Mouse (Mus musculus) olfactory bulb, adult 2 months (tissue): Measurements from ENCODE around the gene Snhg11. TPM values are rescaled to one million over a fixed set of nuclear protein-coding genes. Genes with fewer than 3 reads are reported as not detected.
A peak's percentile ranks its signal among the peaks of the same experiment; 100 is the strongest.

Experiments
- H3K27ac ChIP-seq: fragments of 200-500 bp; 2 replicates; pipeline ENCODE4 v1.5.1; 2012; ENCODE audit warnings: low read depth, low read length; ENCODE audit not compliant: insufficient read depth
- H3K4me1 ChIP-seq: fragments of 200-500 bp; 2 replicates; pipeline ENCODE4 v1.6.1; 2012; ENCODE audit warnings: low read length; ENCODE audit not compliant: control insufficient read depth, insufficient read depth
- H3K4me3 ChIP-seq: fragments of 200-500 bp; 2 replicates; pipeline ENCODE4 v1.5.1; 2012; ENCODE audit warnings: mild to moderate bottlenecking, low read depth, low read length, moderate library complexity; ENCODE audit not compliant: insufficient read depth
- CTCF ChIP-seq: fragments of 200-500 bp; IDR thresholded peaks from 2 replicates; pipeline ENCODE4 v1.5.1; 2012; ENCODE audit warnings: low read depth, mild to moderate bottlenecking, low read length, moderate library complexity; ENCODE audit not compliant: insufficient read depth
- POLR2A ChIP-seq: fragments of 200-500 bp; IDR thresholded peaks from 2 replicates; pipeline ENCODE4 v1.6.1; 2012; ENCODE audit warnings: mild to moderate bottlenecking, low read depth, low read length, moderate library complexity; ENCODE audit not compliant: insufficient read depth
- WGBS: fragments of 180-500 bp; shearing (Covaris S2); methylation state at CpG from one replicate; pipeline ENCODE4 v1.1.7; 2018; 5-methylcytosine and 5-hydroxymethylcytosine counted together
- polyA plus RNA-seq: library from polyadenylated mRNA; stranded (reverse); fragments of >200 nt; gene quantifications from 2 replicates; pipeline ENCODE4 v1.2.4, GENCODE M21; 2012; ENCODE audit warnings: low replicate concordance; ENCODE audit not compliant: missing spikeins, insufficient read depth, insufficient read length

The Snhg11 gene
- polyA plus RNA-seq = 293 and 768 TPM in 2 replicates

- Histone ChIP-seq H3K4me1 (peaks cover 12% of the 10 kb centered on the region), H3K4me3 (peak within 1 kb of the TSS; percentile 58), H3K27ac (peak within 1 kb of the TSS; percentile 81)
- TF ChIP-seq CTCF (peak; percentile 82), POLR2A (peak; percentile 90)
- under 1% methylated on average over 36 of the region's 36 CpGs for WGBS
Measured at GRCm38 (mm10) chr2:158375443-158376122, at the start of gene Snhg11. Snhg11 (plus strand) TSS chr2:158375638.

DNA sequence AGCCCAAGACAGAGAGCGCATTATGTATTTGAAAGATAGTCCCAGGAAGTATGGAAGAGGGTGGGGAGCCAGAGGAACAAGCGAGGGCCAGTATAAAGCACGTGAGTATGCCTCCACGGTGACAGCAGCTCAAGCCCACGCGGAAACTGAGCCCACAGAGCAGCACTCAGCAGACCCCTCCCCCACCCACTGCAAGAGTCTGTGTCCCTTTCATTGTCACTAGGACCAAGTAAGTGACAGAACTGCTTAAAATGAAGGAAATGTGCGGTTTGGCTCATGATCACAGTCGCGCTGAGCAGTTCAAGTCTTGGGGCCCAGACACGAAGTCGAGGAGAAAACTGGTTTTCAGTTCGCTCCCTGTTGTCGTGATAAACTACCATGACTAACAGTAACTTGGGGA lies 41.1 kb upstream of the Snhg11 start:
- H3K4me1 ChIP-seq = no peaks in the 10 kb centered on the region
- 91% methylated on average over 13 of the region's 13 CpGs for WGBS
- H3K27ac ChIP-seq = no peak overlapping the region
- no peak overlapping the region for H3K4me3 ChIP-seq
- no peak for TF ChIP-seq CTCF
- TF ChIP-seq POLR2A = no peak

DNA sequence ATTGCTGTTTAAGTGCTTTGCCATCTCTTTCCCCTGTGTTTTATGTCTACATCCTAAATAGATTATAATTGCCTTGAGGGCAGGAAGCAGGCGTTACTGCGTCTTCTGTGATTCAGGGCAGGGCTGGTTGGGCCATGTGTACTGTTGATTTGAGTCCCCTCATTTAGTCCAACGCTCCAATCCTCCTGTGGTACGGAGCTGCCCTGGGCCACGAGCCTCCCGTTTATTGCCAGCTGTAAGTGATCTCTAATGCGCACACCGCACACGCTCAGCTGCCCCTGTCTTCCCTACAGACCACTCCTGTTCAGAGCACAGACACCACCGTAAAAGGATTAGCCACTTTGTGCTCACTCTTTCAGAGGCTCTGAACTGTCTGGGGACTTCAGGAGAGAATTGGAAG lies 37.7 kb upstream of the Snhg11 start:
- no peak for TF ChIP-seq CTCF
- TF ChIP-seq POLR2A = no peak
- 78% methylated on average over 10 of the region's 10 CpGs for WGBS
- no peak overlapping the region for H3K27ac ChIP-seq
- H3K4me3 ChIP-seq = no peak overlapping the region
- no peaks in the 10 kb centered on the region for H3K4me1 ChIP-seq

DNA sequence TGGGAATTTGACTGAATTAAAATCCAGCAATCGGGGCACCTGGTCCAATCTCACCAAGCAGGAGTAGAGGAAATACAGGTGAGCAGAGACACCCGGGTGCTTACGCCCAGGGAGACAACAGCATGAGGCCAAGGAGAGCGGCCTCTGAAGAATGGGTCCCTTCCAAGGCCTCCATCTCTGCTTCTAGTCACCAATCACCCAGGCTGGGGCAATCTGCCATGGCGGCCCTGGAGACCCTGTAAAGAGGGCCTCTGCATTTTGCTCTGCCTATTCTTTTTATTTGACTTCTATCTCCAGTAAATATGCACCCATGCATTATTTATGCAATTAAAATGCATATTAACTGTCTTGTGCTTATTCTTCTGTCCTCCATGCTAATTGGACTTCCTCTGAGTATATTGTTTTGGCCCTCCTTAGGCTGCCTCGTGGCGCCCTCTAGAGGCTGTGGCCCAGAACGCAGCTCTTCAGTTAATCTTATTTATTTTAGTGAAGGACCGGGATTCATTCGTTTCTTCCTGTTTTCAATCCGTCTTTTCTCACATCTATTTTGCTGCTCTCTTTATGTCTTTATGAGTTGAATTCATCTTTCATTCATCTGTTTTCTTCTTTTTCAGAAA lies 35.4 kb upstream of the Snhg11 start:
- Histone ChIP-seq H3K27ac (no peak overlapping the region), H3K4me3 (no peak overlapping the region), H3K4me1 (no peaks in the 10 kb centered on the region)
- WGBS = 28% methylated on average over 11 of the region's 11 CpGs
- no peak for TF ChIP-seq POLR2A
- TF ChIP-seq CTCF = peak; percentile 31; the same call in 1 of the 2 replicates

- WGBS = 88% methylated on average over 2 of the region's 2 CpGs
- Histone ChIP-seq H3K4me1 (no peaks in the 10 kb centered on the region; the same call in 1 of the 2 replicates), H3K27ac (no peak overlapping the region)
Measured at GRCm38 (mm10) chr2:158341324-158341723, 34.1 kb upstream of the Snhg11 start.

DNA sequence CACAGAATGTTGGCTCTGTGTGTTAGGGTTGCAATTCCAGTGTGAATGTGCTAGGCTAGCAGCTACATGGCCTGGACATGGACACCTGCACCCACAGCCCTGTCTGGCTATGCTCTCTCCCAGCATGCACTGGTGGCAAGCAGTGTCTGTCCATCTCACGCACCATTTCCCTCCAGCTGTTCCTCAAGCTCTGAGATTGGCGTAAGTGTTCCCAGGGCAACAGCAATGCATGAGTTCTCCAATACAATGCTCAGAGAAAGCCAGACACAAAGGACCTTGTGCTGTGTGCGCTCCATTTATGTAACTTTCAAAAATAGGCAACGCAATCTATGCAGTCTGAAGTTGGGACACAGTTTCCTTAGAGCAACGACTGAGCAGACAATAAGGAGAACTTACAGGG lies 31.9 kb upstream of the Snhg11 start:
- H3K27ac ChIP-seq = no peak overlapping the region
- no peak overlapping the region for H3K4me3 ChIP-seq
- 54% methylated on average over 5 of the region's 5 CpGs for WGBS

More at GRCm38 (mm10) chr2:158341324-158341723, 34.1 kb upstream of the Snhg11 start:
- H3K4me3 ChIP-seq = no peak overlapping the region
- no peak for TF ChIP-seq POLR2A
- no peak for TF ChIP-seq CTCF

GRCm38 (mm10) chr2:158346467-158346866 lies 29.0 kb upstream of the Snhg11 start:
- Histone ChIP-seq H3K4me1 (no peaks in the 10 kb centered on the region; the same call in 1 of the 2 replicates), H3K4me3 (no peak overlapping the region), H3K27ac (no peak overlapping the region)
- no peak for TF ChIP-seq POLR2A
- no peak for TF ChIP-seq CTCF
- 76% methylated on average over 6 of the region's 6 CpGs for WGBS

More for the DNA sequence above, 31.9 kb upstream of the Snhg11 start:
- no peaks in the 10 kb centered on the region; the same call in 1 of the 2 replicates for H3K4me1 ChIP-seq
- TF ChIP-seq CTCF = no peak
- TF ChIP-seq POLR2A = no peak

DNA sequence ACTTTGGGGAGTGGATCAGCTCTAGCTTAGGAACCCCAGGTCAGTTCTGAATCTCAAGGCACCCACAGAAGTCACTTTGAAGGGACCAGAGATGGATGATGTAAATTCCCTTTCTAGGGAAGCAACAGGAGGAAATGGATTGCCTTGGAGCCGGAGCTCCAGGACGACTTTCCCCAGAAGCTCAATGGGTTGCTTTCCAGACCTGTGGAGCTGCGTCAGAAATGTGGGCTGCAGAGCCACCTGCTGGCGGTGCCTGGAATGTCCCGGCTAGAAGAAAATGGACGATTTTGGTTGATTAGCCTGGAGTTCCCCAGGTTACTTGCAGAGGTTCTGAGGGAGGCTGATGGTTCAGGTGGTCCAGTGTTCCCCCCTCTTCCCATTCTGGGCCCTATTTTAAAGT lies 27.6 kb upstream of the Snhg11 start:
- TF ChIP-seq POLR2A = no peak
- peak; percentile 92 for TF ChIP-seq CTCF
- Histone ChIP-seq H3K4me1 (no peaks in the 10 kb centered on the region; the same call in 1 of the 2 replicates), H3K27ac (no peak overlapping the region), H3K4me3 (no peak overlapping the region)
- 1% methylated on average over 6 of the region's 6 CpGs for WGBS

DNA sequence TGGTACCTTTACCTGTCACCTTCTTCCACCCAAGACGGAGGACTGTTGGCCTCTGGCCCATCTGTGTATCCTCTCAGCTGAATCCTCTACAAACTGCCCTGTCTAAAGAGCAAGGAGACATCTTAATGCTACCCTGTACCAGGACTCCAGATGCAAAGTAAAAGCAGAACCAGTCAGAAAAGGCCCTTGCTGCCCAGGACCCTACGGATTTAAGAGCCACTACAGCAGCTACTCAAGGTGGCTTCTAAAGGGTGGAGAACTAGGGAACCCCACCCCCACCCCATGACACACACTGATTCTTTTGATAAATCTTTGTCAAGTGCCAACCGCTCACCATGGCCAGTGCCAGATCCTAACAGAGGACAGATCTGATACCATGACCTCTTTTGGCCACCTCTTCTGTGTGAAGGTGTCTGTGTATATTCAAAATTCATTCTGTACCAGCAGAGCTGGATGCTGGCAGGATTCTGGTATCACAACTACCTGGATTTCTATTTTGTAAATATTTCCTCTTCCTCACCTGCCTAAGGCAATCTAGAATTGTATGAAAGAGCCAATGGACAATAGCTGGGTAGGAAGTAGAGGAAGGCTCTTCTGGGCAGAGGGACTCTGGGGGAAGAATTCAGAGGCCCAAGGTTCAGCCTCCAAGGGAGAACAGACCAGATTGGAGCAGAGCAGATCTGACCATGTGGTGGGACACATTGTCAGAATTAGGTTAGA lies 22.5 kb upstream of the Snhg11 start:
- 82% methylated on average over 3 of the region's 3 CpGs for WGBS
- Histone ChIP-seq H3K4me3 (no peak overlapping the region), H3K27ac (no peak overlapping the region), H3K4me1 (no peaks in the 10 kb centered on the region)
- TF ChIP-seq CTCF = no peak
